Mouse (Mus musculus) forebrain, embryonic 16.5 days (tissue): ENCODE measurements around the gene Galt. TPM values are rescaled to one million over a fixed set of nuclear protein-coding genes. Genes with fewer than 3 reads are reported as not detected.
"Not testable (repeated sequence)": the region's sequence is repeated elsewhere in the genome, so short reads cannot be mapped to it uniquely, and the experiment has no call there.

Experiments used
- ATAC-seq: fragments of 200-750 bp; cut with Nextera tagmentation; 2 replicates; pipeline ENCODE4 v1.8.0; 2017; ENCODE audit warnings: mild to moderate bottlenecking, moderate library complexity
- H3K27ac ChIP-seq: fragments of 300-500 bp; sonication (generic); 2 replicates; pipeline ENCODE4 v1.5.1; 2014; ENCODE audit warnings: low read length, control low read depth
- H3K27me3 ChIP-seq: fragments of 300-500 bp; sonication (generic); replicated peaks from 2 replicates; pipeline ENCODE4 v1.6.1; 2014; ENCODE audit warnings: low read length; ENCODE audit not compliant: control insufficient read depth, insufficient read depth
- H3K36me3 ChIP-seq: fragments of 300-500 bp; sonication (generic); 2 replicates; pipeline ENCODE4 v1.6.1; 2014; ENCODE audit not compliant: control insufficient read depth, insufficient read depth
- H3K4me1 ChIP-seq: fragments of 300-500 bp; sonication (generic); replicated peaks from 2 replicates; pipeline ENCODE4 v1.6.1; 2014; ENCODE audit warnings: low read length; ENCODE audit not compliant: control insufficient read depth, insufficient read depth
- H3K4me2 ChIP-seq: fragments of 300-500 bp; sonication (generic); 2 replicates; pipeline ENCODE4 v1.6.1; 2014; ENCODE audit warnings: mild to moderate bottlenecking, low read length, control low read depth
- H3K4me3 ChIP-seq: fragments of 300-500 bp; sonication (generic); replicated peaks from 2 replicates; pipeline ENCODE4 v1.5.1; 2014; ENCODE audit warnings: mild to moderate bottlenecking, low read length, control low read depth
- H3K9ac ChIP-seq: fragments of 300-500 bp; sonication (generic); replicated peaks from 2 replicates; pipeline ENCODE4 v1.6.1; 2014; ENCODE audit warnings: low read depth, low read length, control low read depth
- H3K9me3 ChIP-seq: fragments of 300-500 bp; sonication (generic); 2 replicates; pipeline ENCODE4 v1.6.1; 2016; ENCODE audit warnings: low read length; ENCODE audit not compliant: control insufficient read depth
- WGBS: fragments of 180-500 bp; shearing (Covaris S2); extraction: QIAGEN DNeasy Blood & Tissue Kit; methylation state at CpG from one replicate; pipeline ENCODE4 v1.1.7; 2014; 5-methylcytosine and 5-hydroxymethylcytosine counted together
- polyA plus RNA-seq: library from polyadenylated mRNA; unstranded; fragments of >200 nt; fragmentation: Nextera tagmentation; extraction: Ambion mirVana; gene quantifications from 2 replicates; pipeline ENCODE4 v1.2.1, GENCODE M21; 2015

The Galt gene
- polyA plus RNA-seq, 1 experiment from 2014 or later = 30.2 TPM

DNA sequence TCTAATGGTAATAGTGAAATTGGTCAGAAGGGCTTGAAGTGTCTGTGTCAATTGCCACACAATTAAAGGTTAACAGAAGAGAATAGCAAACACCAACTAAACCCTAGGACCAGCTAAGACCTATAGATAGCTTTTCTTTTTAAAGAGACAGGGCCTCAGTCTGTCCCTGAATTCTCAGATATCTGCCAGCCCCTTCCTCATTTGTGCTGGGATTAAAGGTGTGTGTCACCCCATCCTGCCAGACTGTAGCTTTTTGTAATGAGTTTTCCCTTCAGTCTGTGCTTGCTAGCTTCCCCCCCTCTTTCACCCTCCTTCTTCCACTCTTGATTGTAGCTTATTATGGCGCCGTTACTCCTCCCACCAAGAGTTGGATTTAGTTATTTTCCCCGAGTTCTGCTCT, 28.2 kb downstream of the Galt start:
- not testable (repeated sequence) for H3K27me3 ChIP-seq, ATAC-seq, H3K4me3 ChIP-seq, H3K4me1 ChIP-seq, H3K36me3 ChIP-seq, H3K9me3 ChIP-seq, H3K4me2 ChIP-seq, H3K27ac ChIP-seq, H3K9ac ChIP-seq
- 14% methylated on average over 2 of the region's 3 CpGs for WGBS

Other genes with a start within 250 kb of the Galt start
- 8.8 and 11.1 TPM in 2 replicates for gene 1110017D15Rik, start 237.9 kb upstream of the Galt start, polyA plus RNA-seq
- gene Fam219a, start 185.7 kb upstream of the Galt start, polyA plus RNA-seq = 13.7 and 14.2 TPM in 2 replicates
- gene Dnaic1, start 185.5 kb upstream of the Galt start, polyA plus RNA-seq = 1.2 and 1.7 TPM in 2 replicates
- gene Enho, start 114.9 kb upstream of the Galt start, polyA plus RNA-seq = 51.5 and 68.4 TPM in 2 replicates
- 12.3 and 16.7 TPM in 2 replicates for gene Cntfr, start 58.1 kb upstream of the Galt start, polyA plus RNA-seq
- gene Il11ra1, start 55.2 kb upstream of the Galt start, polyA plus RNA-seq = 28.3 and 29.2 TPM in 2 replicates
- 51.7 and 60.5 TPM in 2 replicates for gene Rpp25l, start 41.7 kb upstream of the Galt start, polyA plus RNA-seq
- gene Dctn3, start 32.1 kb upstream of the Galt start, polyA plus RNA-seq = 304 and 315 TPM in 2 replicates
- gene Arid3c, start 24.1 kb upstream of the Galt start, polyA plus RNA-seq = not detected in 2 replicates
- gene Sigmar1, start 929 bp downstream of the Galt start, polyA plus RNA-seq = 48.0 and 55.8 TPM in 2 replicates
- 199 and 219 TPM in 2 replicates for gene Ccl27a, start 19.0 kb downstream of the Galt start, polyA plus RNA-seq
- not detected in 2 replicates for gene Gm21541, start 148.4 kb downstream of the Galt start, polyA plus RNA-seq
- gene Gm20878, start 186.3 kb downstream of the Galt start, polyA plus RNA-seq = 11.8 and 14.6 TPM in 2 replicates
- 0.77 and 0.91 TPM in 2 replicates for gene Fam205a4, start 210.8 kb downstream of the Galt start, polyA plus RNA-seq